Mouse (Mus musculus) fat pad, adult 2 months (tissue): ENCODE data around the gene Gm20517.
A peak's percentile ranks its signal among the peaks of the same experiment; 100 is the strongest.

Source experiments
- DNase-seq: peaks from one replicate; pipeline ENCODE4 v3.0.0-alpha.2; 2011; ENCODE audit warnings: low read depth, low spot score; ENCODE audit errors: extremely low read depth

The Gm20517 gene

GRCm38 (mm10) chr17:47704692-47705091 is 93.3 kb downstream of the Gm20517 start:
- DNase-seq: no peak

GRCm38 (mm10) chr17:47706196-47706595 is 94.8 kb downstream of the Gm20517 start:
- no peak for DNase-seq

GRCm38 (mm10) chr17:47707961-47708360 is 96.6 kb downstream of the Gm20517 start:
- DNase-seq: peak; percentile 45

DNA sequence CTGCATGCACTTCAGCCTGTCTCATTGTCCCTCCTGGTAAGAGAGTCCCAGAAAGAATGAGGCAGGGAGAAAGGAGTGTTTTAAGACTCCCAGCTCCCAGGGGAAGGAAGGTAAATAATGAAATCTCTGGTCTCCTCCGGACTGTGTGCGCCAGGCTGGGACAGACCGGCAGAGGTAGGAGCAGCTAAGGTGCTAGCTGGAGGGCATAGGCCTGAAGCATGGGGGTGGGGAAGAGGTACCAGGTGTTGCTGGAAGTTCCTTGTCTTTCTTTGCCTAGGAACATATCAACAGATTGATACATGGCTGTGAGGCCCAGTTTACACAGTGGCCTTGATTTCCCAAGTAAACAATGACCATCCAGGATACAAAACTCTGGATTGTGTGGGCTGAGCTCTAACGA is 97.6 kb downstream of the Gm20517 start:
- no peak for DNase-seq

- DNase-seq: no peak
These were observed 98.6 kb downstream of the Gm20517 start for GRCm38 (mm10) chr17:47710036-47710435.

GRCm38 (mm10) chr17:47711883-47712282 is 100.5 kb downstream of the Gm20517 start:
- DNase-seq: no peak

GRCm38 (mm10) chr17:47712889-47713571 is 101.6 kb downstream of the Gm20517 start:
- DNase-seq: no peak

DNA sequence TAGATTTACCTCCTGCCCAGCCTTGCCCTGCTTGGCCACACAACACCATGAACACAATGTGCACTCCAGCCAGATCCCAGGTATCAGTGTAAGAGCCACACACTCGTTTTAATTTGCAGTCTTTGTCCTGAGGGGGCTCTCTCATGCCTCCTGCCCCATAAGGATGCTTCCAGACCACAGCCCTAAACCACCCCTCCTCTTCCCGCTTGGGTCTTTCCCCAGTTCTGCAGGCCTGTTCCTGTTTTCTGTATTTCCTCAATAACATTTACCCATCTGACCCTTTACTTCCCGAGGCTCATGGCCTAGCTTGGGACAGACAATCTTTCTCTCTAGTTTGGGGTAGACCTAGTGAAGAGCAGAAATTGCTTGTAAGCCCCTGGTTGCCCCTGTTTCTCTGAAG is 103.6 kb downstream of the Gm20517 start:
- DNase-seq: no peak

GRCm38 (mm10) chr17:47721183-47721582 is 109.8 kb downstream of the Gm20517 start:
- DNase-seq: no peak

DNA sequence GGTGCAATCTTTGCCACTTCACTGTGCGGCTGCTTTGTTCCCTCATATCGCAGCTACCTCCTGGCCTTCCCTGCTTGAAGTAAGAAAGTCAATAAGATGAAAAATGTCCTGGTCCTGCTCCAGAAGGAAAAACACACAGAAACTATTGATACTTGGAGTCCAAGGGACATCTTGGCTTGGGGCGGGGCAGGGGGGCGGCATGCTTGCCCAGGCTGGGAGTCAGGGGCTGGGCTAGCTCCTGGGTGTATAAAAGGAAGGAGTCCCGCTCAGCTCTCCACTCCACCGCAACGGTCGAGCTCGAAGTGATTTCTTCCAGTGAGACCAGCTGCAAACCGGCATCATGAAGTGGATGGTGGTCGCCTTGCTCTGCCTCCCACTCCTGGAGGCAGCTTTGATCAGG is 115.2 kb downstream of the Gm20517 start, which contains the start of gene Pgc:
TSS of gene Pgc (plus strand) at position 277 of the 400 bp plus-strand sequence.
- DNase-seq: no peak

GRCm38 (mm10) chr17:47730633-47731575 is 119.5 kb downstream of the Gm20517 start:
- no peak for DNase-seq
